Mouse (Mus musculus) heart, embryonic 10.5 days (tissue): ENCODE data around the gene Rbpjl. TPM values are rescaled to one million over a fixed set of nuclear protein-coding genes. Genes with fewer than 3 reads are reported as not detected.

Source experiments
- DNase-seq: peaks from one replicate; pipeline ENCODE4 v3.0.0-alpha.2; 2017; ENCODE audit warnings: low spot score
- H3K27ac ChIP-seq: fragments of 300-500 bp; sonication (generic); 2 replicates; pipeline ENCODE4 v1.5.1; 2016; ENCODE audit warnings: mild to moderate bottlenecking
- H3K27me3 ChIP-seq: fragments of 300-500 bp; sonication (generic); 2 replicates; pipeline ENCODE4 v1.6.1; 2016; ENCODE audit warnings: mild to moderate bottlenecking; ENCODE audit not compliant: poor library complexity, insufficient read depth, severe bottlenecking
- H3K36me3 ChIP-seq: fragments of 300-500 bp; sonication (generic); 2 replicates; pipeline ENCODE4 v1.6.1; 2016; ENCODE audit warnings: mild to moderate bottlenecking, moderate library complexity
- H3K4me1 ChIP-seq: fragments of 300-500 bp; sonication (generic); 2 replicates; pipeline ENCODE4 v1.6.1; 2016; ENCODE audit warnings: mild to moderate bottlenecking
- H3K4me3 ChIP-seq: fragments of 300-500 bp; sonication (generic); 2 replicates; pipeline ENCODE4 v1.5.1; 2016; ENCODE audit warnings: mild to moderate bottlenecking, moderate library complexity
- H3K9me3 ChIP-seq: fragments of 300-500 bp; sonication (generic); 2 replicates; pipeline ENCODE4 v1.6.1; 2016; ENCODE audit warnings: mild to moderate bottlenecking, moderate library complexity
- WGBS: fragments of 180-500 bp; shearing (Covaris S2); methylation state at CpG from one replicate; pipeline ENCODE4 v1.1.7; 2016; 5-methylcytosine and 5-hydroxymethylcytosine counted together
- microRNA-seq: library from miRNA; unstranded; fragments of <30 nt; microRNA quantifications from one replicate; pipeline ENCODE4, GENCODE M21; 2017
- polyA plus RNA-seq: library from polyadenylated mRNA; unstranded; fragments of >200 nt; fragmentation: Nextera tagmentation; extraction: Ambion mirVana; gene quantifications from 2 replicates; pipeline ENCODE4 v1.2.1, GENCODE M21; 2016

The Rbpjl gene
- polyA plus RNA-seq, 1 experiment from 2014 or later, result 0.08 TPM

DNA sequence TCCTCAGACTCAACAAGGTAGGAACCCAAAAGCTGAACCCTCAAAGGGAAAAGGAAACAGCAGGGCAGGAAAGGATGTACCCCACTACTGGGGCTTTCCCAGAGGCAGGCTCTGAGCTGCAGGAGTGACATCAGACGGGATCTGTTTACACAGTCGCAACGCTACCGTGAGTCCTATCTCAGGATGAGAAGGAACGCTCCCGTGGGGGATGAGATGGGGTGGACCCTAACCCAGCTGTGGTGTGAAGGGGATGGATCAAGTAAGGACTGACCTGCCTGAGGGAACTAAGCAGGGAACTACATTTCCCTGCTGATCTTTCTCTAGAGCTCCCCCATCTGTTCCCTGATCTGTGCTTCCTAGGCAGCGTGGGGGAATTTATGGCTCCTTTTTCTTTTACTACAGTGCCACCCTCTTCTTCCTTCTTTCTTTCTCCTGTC, 53.9 kb downstream of the Rbpjl start, which contains the start of gene Sys1:
Gene Sys1 (plus strand): TSS at position 101 of the 437 bp plus-strand sequence.
- peak within 1 kb of the TSS; percentile 34; the same call in 1 of the 2 replicates for H3K4me3 ChIP-seq
- DNase-seq, result no peak
- H3K27me3 ChIP-seq, result no peaks in the 10 kb centered on the region
- H3K27ac ChIP-seq, result peak within 1 kb of the TSS; percentile 75
- WGBS, result under 1% methylated on average over 7 of the region's 7 CpGs
- H3K9me3 ChIP-seq, result no peaks in the 10 kb centered on the region
- peaks cover 48% of the 10 kb centered on the region for H3K4me1 ChIP-seq
- H3K36me3 ChIP-seq, result no peaks in the 10 kb centered on the region

DNA sequence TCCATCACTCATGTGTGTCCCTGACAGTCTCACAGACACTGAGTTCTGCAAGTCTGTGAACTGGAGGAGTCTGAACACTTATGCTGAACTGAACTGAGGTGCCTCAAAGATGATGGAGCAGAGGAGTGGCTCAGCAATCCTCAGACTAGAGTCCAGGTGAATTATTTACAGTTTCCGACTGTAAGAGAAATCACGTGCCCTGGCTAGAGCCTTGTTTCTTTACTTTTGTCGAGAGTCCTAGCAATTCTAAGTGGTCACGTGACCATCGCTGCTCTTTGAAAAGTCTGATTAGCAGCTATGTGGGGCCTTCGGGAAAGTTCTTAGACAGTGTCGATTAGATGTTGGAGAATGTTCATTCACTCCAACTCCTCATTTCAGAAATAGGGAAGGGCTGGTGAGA, 55.0 kb downstream of the Rbpjl start:
- Histone ChIP-seq H3K9me3 (no peaks in the 10 kb centered on the region), H3K4me1 (peaks cover 41% of the 10 kb centered on the region), H3K27ac (0 out of 2 replicates have a peak overlapping the region, but pooled peaks have one; percentile 75), H3K27me3 (no peaks in the 10 kb centered on the region), H3K4me3 (no peak overlapping the region), H3K36me3 (no peaks in the 10 kb centered on the region)
- WGBS, result 62% methylated on average over 7 of the region's 7 CpGs
- DNase-seq, result no peak

GRCm38 (mm10) chr2:164458535-164458934, 55.6 kb downstream of the Rbpjl start:
- 85% methylated on average over 8 of the region's 8 CpGs for WGBS
- no peak for DNase-seq
- H3K4me3 ChIP-seq, result no peak overlapping the region

DNA sequence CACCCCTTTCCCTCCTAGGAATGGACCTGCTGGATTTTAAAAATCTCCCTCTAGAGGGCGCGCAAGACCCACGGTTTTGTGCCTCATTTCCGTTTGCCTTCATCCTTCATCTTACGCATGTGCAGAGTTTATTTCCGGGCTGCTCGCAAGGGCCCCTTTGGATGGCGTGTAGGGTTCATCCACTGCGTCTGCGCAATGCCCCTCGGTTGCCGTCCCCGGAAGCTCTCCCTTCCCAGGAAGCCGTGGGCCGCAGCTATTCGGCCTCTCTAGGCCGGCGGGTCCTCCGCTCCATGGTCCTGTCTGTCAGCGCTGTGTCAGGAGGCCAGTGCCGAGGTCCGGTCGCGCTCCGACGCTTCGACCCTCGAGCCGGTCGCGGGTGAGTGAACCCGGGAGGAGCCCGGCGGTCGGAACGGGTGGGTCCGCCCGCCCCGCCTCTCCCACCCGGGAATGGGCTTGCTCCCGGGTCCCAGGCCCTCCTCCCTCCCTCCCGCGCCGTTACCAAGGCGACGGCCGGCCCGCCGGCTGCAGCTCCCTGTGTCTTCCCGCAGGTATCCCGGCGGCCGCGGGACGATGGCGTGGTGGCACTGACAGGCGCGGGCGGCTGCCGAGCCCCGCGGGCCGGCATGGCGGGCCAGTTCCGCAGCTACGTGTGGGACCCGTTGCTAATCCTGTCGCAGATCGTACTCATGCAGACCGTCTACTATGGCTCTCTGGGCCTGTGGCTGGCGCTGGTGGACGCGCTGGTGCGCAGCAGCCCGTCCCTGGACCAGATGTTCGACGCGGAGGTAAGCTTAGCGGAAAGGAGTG, 58.0 kb downstream of the Rbpjl start, which contains the start of gene Gm20458:
Gene Gm20458 (plus strand): TSS at position 223 of the 807 bp plus-strand sequence.
- Histone ChIP-seq H3K27ac (peak within 1 kb of the TSS; percentile 91), H3K4me3 (peak within 1 kb of the TSS; percentile 95), H3K9me3 (no peaks in the 10 kb centered on the region), H3K27me3 (no peaks in the 10 kb centered on the region), H3K36me3 (peaks cover 27% of the 10 kb centered on the region), H3K4me1 (peaks cover 20% of the 10 kb centered on the region)
- DNase-seq, result peak; percentile 99
- WGBS, result under 1% methylated on average over 79 of the region's 79 CpGs

More at GRCm38 (mm10) chr2:164458535-164458934, 55.6 kb downstream of the Rbpjl start:
- H3K4me1 ChIP-seq, result peaks cover 37% of the 10 kb centered on the region
- H3K27ac ChIP-seq, result no peak overlapping the region
- H3K27me3 ChIP-seq, result no peaks in the 10 kb centered on the region
- H3K36me3 ChIP-seq, result peaks cover 5% of the 10 kb centered on the region
- H3K9me3 ChIP-seq, result no peaks in the 10 kb centered on the region

Small RNA genes within 50 kb of the gene (microRNA-seq; reads per million reads assigned to microRNA genes)
- not detected for gene Mir7678

Other genes with a start within 250 kb of the Rbpjl start
- gene Kcns1, start 232.0 kb upstream of the Rbpjl start, polyA plus RNA-seq, result not detected in 2 replicates
- gene Wfdc5, start 220.4 kb upstream of the Rbpjl start, polyA plus RNA-seq, result not detected in 2 replicates
- not detected in 2 replicates for gene Wfdc12, start 212.5 kb upstream of the Rbpjl start, polyA plus RNA-seq
- gene Wfdc15a, start 203.0 kb upstream of the Rbpjl start, polyA plus RNA-seq, result not detected in 2 replicates
- gene Wfdc15b, start 181.5 kb upstream of the Rbpjl start, polyA plus RNA-seq, result not detected in 2 replicates
- not detected in 2 replicates for gene Svs2, start 164.7 kb upstream of the Rbpjl start, polyA plus RNA-seq
- gene Svs3b, start 146.5 kb upstream of the Rbpjl start, polyA plus RNA-seq, result not detected in 2 replicates
- not detected in 2 replicates for gene Svs4, start 124.7 kb upstream of the Rbpjl start, polyA plus RNA-seq
- gene Svs3a, start 113.9 kb upstream of the Rbpjl start, polyA plus RNA-seq, result not detected in 2 replicates
- gene Svs6, start 86.4 kb upstream of the Rbpjl start, polyA plus RNA-seq, result not detected in 2 replicates
- gene Svs5, start 70.4 kb upstream of the Rbpjl start, polyA plus RNA-seq, result not detected in 2 replicates
- gene Slpi, start 14.0 kb upstream of the Rbpjl start, polyA plus RNA-seq, result 0.92 TPM in 1 of 2 replicates, not detected in the other
- 0.76 and 1.2 TPM in 2 replicates for gene Matn4, start 2.0 kb downstream of the Rbpjl start, polyA plus RNA-seq
- 37.3 and 37.8 TPM in 2 replicates for gene Sdc4, start 40.7 kb downstream of the Rbpjl start, polyA plus RNA-seq
- gene Sys1, start 53.8 kb downstream of the Rbpjl start, polyA plus RNA-seq, result 41.2 and 52.5 TPM in 2 replicates
- gene Gm20458, start 57.8 kb downstream of the Rbpjl start, polyA plus RNA-seq, result 10.3 and 11.7 TPM in 2 replicates
- gene Trp53tg5, start 70.6 kb downstream of the Rbpjl start, polyA plus RNA-seq, result not detected in 2 replicates
- 7.4 and 16.5 TPM in 2 replicates for gene Dbndd2, start 83.0 kb downstream of the Rbpjl start, polyA plus RNA-seq
- 51.0 and 59.1 TPM in 2 replicates for gene Pigt, start 94.4 kb downstream of the Rbpjl start, polyA plus RNA-seq
- gene Wfdc2, start 159.3 kb downstream of the Rbpjl start, polyA plus RNA-seq, result 11.1 and 28.0 TPM in 2 replicates
- gene Spint3, start 170.3 kb downstream of the Rbpjl start, polyA plus RNA-seq, result not detected in 2 replicates
- not detected in 2 replicates for gene Wfdc6a, start 182.3 kb downstream of the Rbpjl start, polyA plus RNA-seq
- not detected in 2 replicates for gene Eppin, start 190.5 kb downstream of the Rbpjl start, polyA plus RNA-seq
- not detected in 2 replicates for gene Wfdc6b, start 210.4 kb downstream of the Rbpjl start, polyA plus RNA-seq
- not detected in 2 replicates for gene Wfdc8, start 210.5 kb downstream of the Rbpjl start, polyA plus RNA-seq
- gene Wfdc16, start 235.7 kb downstream of the Rbpjl start, polyA plus RNA-seq, result not detected in 2 replicates